Mouse (Mus musculus): ENCODE measurements around the gene Fads3. TPM values are rescaled to one million over a fixed set of nuclear protein-coding genes. Genes with fewer than 3 reads are reported as not detected.

Gene Fads3
- 6.1 and 6.2 TPM in 2 replicates for polyA plus RNA-seq (2014; fragmentation: Nextera tagmentation; extraction: Ambion mirVana)

DNA sequence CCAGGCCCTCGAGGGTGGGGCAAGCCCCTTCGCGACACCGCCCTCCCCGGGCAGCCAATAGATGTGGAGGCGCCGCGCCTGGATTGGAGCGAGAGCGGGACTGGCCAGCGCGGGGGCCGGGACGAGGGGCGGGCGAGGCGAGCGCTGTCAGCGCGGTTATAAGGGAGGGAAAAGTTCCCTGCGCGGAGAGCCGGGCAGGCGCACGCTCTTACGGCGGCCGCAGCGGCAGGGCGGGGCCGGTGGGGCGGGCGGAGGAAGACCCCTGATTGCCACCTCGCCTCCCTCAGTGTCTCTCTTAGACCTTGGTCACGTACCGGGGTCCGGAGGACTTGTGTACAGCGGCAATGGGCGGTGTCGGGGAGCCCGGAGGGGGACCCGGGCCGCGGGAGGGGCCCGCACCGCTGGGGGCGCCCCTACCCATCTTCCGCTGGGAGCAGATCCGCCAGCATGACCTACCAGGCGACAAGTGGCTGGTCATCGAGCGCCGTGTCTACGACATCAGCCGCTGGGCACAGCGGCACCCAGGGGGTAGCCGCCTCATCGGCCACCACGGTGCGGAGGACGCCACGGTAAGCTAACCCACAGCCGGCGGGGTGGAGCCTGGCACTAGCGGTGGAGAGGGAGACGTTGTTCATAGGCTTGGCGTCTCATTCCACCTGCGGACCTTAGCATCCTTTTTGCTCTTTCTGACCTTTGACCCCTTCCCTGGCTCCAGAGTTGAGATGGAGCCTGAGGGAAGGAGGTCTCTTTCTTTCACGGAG, at the start of gene Fads3:
Fads3 (plus strand) TSS at position 182 of the 761 bp plus-strand sequence.
- Histone ChIP-seq H3K4me2 (ENCODE audit: low read depth) (peak within 1 kb of the TSS; percentile 99), H3K9ac (ENCODE audit: low read length) (peak within 1 kb of the TSS; percentile 63), H3K9me3 (ENCODE audit: control insufficient read depth, low read length) (no peaks in the 10 kb centered on the region), H3K27ac (ENCODE audit: low read depth, low read length) (no peak within 1 kb of the TSS), H3K4me3 (ENCODE audit: low read depth, low read length) (peak within 1 kb of the TSS; percentile 59), H3K4me1 (ENCODE audit: control insufficient read depth, insufficient read depth, low read length) (peaks cover 7% of the 10 kb centered on the region; the same call in 1 of the 2 replicates), H3K36me3 (ENCODE audit: control insufficient read depth, insufficient read depth, low read length) (no peaks in the 10 kb centered on the region), H3K27me3 (ENCODE audit: control insufficient read depth, insufficient read depth, low read length) (no peaks in the 10 kb centered on the region)
- peak; percentile 78 for DNase-seq (ENCODE audit: low spot score)
- under 1% methylated on average over 55 of the region's 69 CpGs for WGBS
- peak; percentile 92 for ATAC-seq (ENCODE audit: insufficient read depth, low FRiP score, low TSS enrichment)

DNA sequence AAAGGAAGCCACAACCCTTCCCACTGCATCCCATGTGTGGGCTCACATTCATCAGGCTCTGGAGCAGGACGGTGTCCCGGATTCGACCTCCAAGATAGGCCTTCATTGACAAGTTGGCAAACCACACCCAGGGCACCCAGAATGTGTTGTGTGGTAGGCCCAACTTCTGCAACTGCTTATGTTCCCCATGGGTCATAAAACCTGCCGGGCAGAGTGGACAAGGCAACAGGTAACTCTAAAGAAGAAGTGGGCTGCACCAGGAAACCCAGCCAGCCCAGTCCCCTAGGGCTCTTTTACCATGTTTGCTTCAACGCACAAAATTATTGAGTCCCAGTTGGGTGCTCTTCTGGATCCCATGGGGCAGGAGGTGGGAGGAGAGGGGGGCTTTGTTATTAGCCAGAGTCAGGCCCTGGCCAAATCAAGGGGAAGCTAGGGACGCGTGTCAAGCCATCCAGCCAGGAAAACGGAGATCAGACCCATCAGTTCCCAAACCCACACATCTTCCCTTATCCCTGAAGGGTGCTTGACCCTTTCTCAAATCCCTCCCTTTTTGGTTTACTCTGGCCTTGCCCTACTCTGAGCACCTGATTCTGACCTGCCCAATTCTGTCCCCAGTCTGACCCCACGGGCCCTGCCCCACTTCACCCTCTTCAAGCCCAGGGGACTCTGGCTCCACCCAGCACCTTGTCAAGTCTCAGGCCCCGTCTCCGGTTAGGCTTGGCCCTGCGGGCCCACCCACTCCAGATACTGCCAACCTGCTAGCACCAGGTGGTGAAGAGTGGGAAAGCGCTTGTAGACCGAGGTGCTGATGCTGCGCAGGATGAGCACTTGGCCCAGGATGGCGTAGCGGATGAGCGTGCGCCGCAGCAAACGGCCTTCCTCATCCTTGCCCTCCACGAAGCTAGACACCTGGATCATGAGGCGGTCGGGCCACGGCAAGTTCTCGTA, 49.1 kb upstream of the Fads3 start:
- no peaks in the 10 kb centered on the region for H3K4me1 ChIP-seq (ENCODE audit: control insufficient read depth, insufficient read depth, low read length)
- H3K27ac ChIP-seq (ENCODE audit: low read depth, low read length) = no peak overlapping the region
- peak overlapping the region; percentile 47 for H3K9ac ChIP-seq (ENCODE audit: low read length)
- peak overlapping the region; percentile 22 for H3K4me3 ChIP-seq (ENCODE audit: low read depth, low read length)
- H3K4me2 ChIP-seq (ENCODE audit: low read depth) = peak overlapping the region; percentile 46
- H3K9me3 ChIP-seq (ENCODE audit: control insufficient read depth, low read length) = no peaks in the 10 kb centered on the region
- H3K36me3 ChIP-seq (ENCODE audit: control insufficient read depth, insufficient read depth, low read length) = no peaks in the 10 kb centered on the region
- peak; percentile 8 for DNase-seq (ENCODE audit: low spot score)
- no peaks in the 10 kb centered on the region for H3K27me3 ChIP-seq (ENCODE audit: control insufficient read depth, insufficient read depth, low read length)
- peak; percentile 53 for ATAC-seq (ENCODE audit: insufficient read depth, low FRiP score, low TSS enrichment)
- WGBS = 45% methylated on average over 26 of the region's 26 CpGs

DNA sequence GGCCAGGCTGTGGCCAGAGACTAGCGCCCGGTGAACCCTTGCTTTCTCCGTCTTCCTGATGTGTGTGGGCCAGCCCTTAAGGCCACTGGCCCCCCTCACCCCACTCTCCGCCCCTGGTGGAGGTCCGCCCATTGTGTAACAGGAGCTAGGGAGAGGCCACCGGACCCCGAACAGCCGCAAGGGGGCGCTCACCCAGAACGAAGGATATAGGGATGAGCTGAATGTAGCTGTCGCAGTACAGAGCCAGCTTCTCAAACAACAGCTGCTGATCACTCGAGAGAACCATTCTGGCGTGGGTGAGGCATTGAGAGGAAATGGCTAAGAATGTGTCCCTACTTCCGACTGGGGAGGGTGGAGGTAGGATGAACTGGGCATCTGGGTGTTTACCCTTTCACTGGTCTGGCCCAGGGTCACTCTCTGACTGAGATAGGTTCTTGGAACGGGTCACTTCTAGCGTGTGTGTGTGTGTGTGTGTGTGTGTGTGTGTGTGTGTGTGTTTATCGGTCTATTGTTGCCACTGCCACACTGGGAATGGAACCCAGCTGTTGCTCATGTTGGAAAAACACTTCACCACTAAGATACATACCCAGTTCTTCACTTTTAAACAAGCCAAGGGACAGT, 48.2 kb upstream of the Fads3 start:
- H3K9ac ChIP-seq (ENCODE audit: low read length) = peak overlapping the region; percentile 47
- peak overlapping the region; percentile 46 for H3K4me2 ChIP-seq (ENCODE audit: low read depth)
- WGBS = 4% methylated on average over 17 of the region's 17 CpGs
- no peaks in the 10 kb centered on the region for H3K4me1 ChIP-seq (ENCODE audit: control insufficient read depth, insufficient read depth, low read length)
- H3K27me3 ChIP-seq (ENCODE audit: control insufficient read depth, insufficient read depth, low read length) = no peaks in the 10 kb centered on the region
- ATAC-seq (ENCODE audit: insufficient read depth, low FRiP score, low TSS enrichment) (peak; percentile 88), DNase-seq (ENCODE audit: low spot score) (peak; percentile 92)
- H3K27ac ChIP-seq (ENCODE audit: low read depth, low read length) = no peak overlapping the region
- H3K4me3 ChIP-seq (ENCODE audit: low read depth, low read length) = peak overlapping the region; percentile 22
- H3K36me3 ChIP-seq (ENCODE audit: control insufficient read depth, insufficient read depth, low read length) = no peaks in the 10 kb centered on the region
- no peaks in the 10 kb centered on the region for H3K9me3 ChIP-seq (ENCODE audit: control insufficient read depth, low read length)

DNA sequence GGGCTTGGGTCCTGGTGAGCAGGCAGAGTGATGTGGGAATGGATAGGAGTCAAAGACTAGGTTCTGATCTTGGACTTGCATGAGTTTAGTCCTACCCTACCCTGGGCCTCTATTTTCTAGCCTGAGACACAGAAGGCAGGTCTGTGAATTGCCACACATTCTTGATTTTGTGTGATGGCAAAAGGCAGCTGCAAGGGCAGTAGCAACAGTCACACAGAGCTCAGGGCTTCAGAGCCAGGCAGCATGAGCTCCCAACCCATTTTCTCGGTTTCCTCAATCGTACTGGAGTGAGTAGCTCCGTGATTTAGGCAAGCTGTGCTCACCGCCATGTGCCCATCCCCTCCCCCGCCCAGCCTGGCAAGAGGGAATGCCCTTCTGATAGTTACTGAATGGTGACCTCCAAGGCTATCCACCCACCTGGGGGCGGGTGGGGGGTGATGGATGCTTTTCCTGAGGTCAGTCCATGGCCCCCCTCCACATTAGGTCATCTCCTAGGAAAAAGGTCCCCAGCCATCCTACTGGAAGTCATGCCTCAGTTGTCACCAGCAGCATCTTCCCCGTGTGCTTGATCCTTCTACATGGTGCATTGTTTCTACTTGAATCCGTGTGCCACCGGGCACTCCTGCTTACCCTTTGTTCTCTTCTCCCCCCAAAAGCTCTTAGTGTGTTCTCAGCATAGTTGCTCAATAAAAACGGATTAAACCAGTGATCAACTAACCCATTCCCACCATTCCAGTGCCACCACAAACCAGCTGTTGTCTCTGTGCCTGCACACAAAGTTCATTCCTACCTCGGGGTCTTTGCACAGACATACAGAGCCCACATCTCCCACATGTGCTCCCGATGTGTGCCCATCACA, 43.9 kb upstream of the Fads3 start:
- Histone ChIP-seq H3K27ac (ENCODE audit: low read depth, low read length) (no peak overlapping the region), H3K4me3 (ENCODE audit: low read depth, low read length) (no peak overlapping the region), H3K4me1 (ENCODE audit: control insufficient read depth, insufficient read depth, low read length) (no peaks in the 10 kb centered on the region), H3K9me3 (ENCODE audit: control insufficient read depth, low read length) (no peaks in the 10 kb centered on the region), H3K27me3 (ENCODE audit: control insufficient read depth, insufficient read depth, low read length) (no peaks in the 10 kb centered on the region), H3K9ac (ENCODE audit: low read length) (no peak overlapping the region), H3K4me2 (ENCODE audit: low read depth) (no peak overlapping the region), H3K36me3 (ENCODE audit: control insufficient read depth, insufficient read depth, low read length) (no peaks in the 10 kb centered on the region)
- WGBS = 72% methylated on average over 12 of the region's 12 CpGs
- ATAC-seq (ENCODE audit: insufficient read depth, low FRiP score, low TSS enrichment) (no peak), DNase-seq (ENCODE audit: low spot score) (no peak)

DNA sequence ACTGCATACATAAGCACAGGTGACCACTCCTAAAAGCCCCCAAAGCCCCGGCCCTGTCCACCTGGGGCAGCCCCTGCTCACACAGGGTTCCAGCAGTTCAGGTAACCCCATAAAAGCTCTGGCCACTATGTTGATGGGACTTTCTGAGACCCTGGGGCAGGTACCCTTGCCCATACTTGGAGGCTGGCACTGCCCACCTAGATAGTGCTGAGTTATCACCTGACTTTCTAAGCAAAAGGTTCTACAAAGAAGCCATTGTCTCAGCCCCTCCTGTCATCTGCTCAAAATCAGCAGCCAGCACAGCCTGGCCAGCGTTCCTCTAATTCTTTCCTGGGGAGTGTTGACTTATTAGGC, 43.3 kb upstream of the Fads3 start:
- 77% methylated on average over 2 of the region's 2 CpGs for WGBS

DNA sequence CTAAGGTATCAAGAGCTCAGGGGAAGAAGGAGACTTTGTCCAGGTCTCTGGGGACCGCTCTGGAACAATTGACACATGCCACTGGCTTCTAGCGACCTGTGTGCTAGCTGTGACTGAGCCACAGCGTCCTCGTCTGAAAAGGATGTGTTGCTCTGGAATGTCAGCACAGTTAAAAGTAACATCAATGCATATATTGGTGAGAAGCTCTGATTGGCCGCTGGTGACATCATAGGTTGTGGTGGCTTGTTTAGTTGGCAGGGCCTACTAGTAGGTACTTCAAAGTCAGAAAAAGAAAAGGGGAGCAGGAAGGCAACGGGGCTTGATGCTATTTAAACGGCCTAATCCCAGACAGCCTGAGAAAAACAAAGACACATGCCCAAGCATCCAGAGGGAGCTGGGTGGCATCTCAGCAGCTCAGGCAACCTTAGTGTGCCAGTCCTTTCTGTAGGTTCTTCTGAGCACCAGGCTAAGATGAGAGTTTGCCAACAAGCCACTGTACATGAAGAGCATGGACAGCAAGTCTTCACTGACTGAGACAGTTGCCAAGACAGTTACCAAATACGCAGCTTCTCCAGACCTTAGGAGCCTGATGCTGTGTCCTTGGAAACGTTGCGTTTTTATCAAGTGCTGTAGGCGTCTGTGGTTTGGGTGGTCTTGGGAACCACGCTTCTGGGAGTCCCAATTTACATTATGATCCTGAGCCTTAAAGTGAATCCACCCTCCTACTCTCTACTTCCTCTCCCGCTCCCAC, 42.5 kb upstream of the Fads3 start:
- ATAC-seq (ENCODE audit: insufficient read depth, low FRiP score, low TSS enrichment) (no peak), DNase-seq (ENCODE audit: low spot score) (no peak)
- H3K4me1 ChIP-seq (ENCODE audit: control insufficient read depth, insufficient read depth, low read length) = no peaks in the 10 kb centered on the region
- no peak overlapping the region for H3K4me2 ChIP-seq (ENCODE audit: low read depth)
- H3K9ac ChIP-seq (ENCODE audit: low read length) = no peak overlapping the region
- H3K36me3 ChIP-seq (ENCODE audit: control insufficient read depth, insufficient read depth, low read length) = no peaks in the 10 kb centered on the region
- H3K27ac ChIP-seq (ENCODE audit: low read depth, low read length) = no peak overlapping the region
- no peaks in the 10 kb centered on the region for H3K9me3 ChIP-seq (ENCODE audit: control insufficient read depth, low read length)
- H3K27me3 ChIP-seq (ENCODE audit: control insufficient read depth, insufficient read depth, low read length) = no peaks in the 10 kb centered on the region
- 76% methylated on average over 13 of the region's 13 CpGs for WGBS
- no peak overlapping the region for H3K4me3 ChIP-seq (ENCODE audit: low read depth, low read length)

More for the DNA sequence above, 43.3 kb upstream of the Fads3 start:
- Histone ChIP-seq H3K27ac (ENCODE audit: low read depth, low read length) (no peak overlapping the region), H3K4me1 (ENCODE audit: control insufficient read depth, insufficient read depth, low read length) (no peaks in the 10 kb centered on the region), H3K9me3 (ENCODE audit: control insufficient read depth, low read length) (no peaks in the 10 kb centered on the region), H3K36me3 (ENCODE audit: control insufficient read depth, insufficient read depth, low read length) (no peaks in the 10 kb centered on the region), H3K27me3 (ENCODE audit: control insufficient read depth, insufficient read depth, low read length) (no peaks in the 10 kb centered on the region), H3K4me2 (ENCODE audit: low read depth) (no peak overlapping the region), H3K4me3 (ENCODE audit: low read depth, low read length) (no peak overlapping the region), H3K9ac (ENCODE audit: low read length) (no peak overlapping the region)
- ATAC-seq (ENCODE audit: insufficient read depth, low FRiP score, low TSS enrichment) = no peak
- DNase-seq (ENCODE audit: low spot score) = no peak

DNA sequence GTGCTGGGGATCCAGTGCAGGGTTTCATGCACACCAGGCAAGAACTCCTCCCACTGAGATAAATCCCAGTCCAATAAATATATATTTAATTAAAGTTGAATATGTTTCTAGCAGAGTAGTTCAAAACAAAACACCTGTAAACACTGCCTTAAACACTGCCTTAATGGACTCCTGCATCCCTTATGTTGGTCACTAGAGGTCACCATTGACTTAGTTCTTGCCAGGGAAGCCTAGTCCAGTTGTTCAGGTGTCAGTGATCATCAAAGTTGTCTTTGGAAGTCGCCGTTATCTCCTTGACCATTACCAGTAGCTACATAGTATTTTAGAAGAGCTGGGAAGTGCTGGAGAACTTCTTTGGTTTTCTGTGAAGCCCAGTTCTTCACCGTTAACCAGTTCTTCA, 41.0 kb upstream of the Fads3 start:
- H3K4me2 ChIP-seq (ENCODE audit: low read depth) = no peak overlapping the region
- no peak overlapping the region for H3K9ac ChIP-seq (ENCODE audit: low read length)
- no peaks in the 10 kb centered on the region for H3K36me3 ChIP-seq (ENCODE audit: control insufficient read depth, insufficient read depth, low read length)
- no peak for DNase-seq (ENCODE audit: low spot score)
- ATAC-seq (ENCODE audit: insufficient read depth, low FRiP score, low TSS enrichment) = no peak
- H3K4me3 ChIP-seq (ENCODE audit: low read depth, low read length) = no peak overlapping the region
- H3K27ac ChIP-seq (ENCODE audit: low read depth, low read length) = no peak overlapping the region
- no peaks in the 10 kb centered on the region for H3K27me3 ChIP-seq (ENCODE audit: control insufficient read depth, insufficient read depth, low read length)
- WGBS = 28% methylated on average over 3 of the region's 3 CpGs
- no peaks in the 10 kb centered on the region for H3K9me3 ChIP-seq (ENCODE audit: control insufficient read depth, low read length)
- H3K4me1 ChIP-seq (ENCODE audit: control insufficient read depth, insufficient read depth, low read length) = no peaks in the 10 kb centered on the region
